Mouse (Mus musculus): ENCODE data around the gene Top2b. TPM values are rescaled to one million over a fixed set of nuclear protein-coding genes. Genes with fewer than 3 reads are reported as not detected.
A peak's percentile ranks its signal among the peaks of the same experiment; 100 is the strongest.

Gene Top2b
- polyA plus RNA-seq, 1 experiment from 2014 or later: 40.1 TPM

DNA sequence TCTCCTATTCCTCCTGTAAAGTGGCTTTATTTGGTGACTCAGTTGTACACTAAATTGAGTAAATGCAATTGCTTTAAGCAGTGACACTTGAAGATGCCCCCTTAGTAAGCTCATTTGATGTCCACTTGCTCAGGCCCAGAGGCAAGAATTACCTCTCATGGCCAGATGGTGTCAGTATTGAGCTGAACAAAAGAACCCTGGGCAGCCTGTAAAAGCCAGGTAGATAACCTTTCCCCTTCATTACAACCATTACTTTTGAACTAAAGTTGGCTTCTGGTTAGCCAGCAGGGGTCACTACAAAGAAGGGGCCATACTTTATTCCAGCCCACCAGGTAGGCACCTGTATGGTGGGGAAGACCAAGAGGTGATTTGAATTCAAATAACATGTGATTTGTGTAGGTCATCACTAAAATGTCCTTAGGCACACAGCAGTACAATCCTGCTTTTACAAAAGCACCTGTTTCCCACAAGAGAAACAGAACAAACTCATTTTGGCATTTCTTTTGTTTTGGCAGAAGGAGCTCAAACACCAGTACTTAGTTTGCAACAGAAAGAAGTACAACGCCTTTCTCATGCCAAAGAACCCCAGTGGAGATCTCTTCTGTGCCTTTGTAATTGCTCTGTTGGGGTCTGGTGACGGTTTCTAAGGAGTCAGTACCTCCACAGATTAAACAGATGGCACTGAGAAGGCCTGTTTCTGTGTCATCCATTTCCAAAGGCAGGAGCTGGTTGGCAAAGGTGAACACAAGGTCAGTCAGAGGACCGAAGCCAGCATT is 69.6 kb downstream of the Top2b start:
- Histone ChIP-seq H3K4me1 (ENCODE audit: control insufficient read depth, insufficient read depth, low read length) (no peaks in the 10 kb centered on the region), H3K27ac (ENCODE audit: low read length) (no peak overlapping the region), H3K4me3 (replicated peaks; ENCODE audit: low read length) (no peak overlapping the region), H3K9me3 (replicated peaks; ENCODE audit: control insufficient read depth, low read length) (no peaks in the 10 kb centered on the region), H3K4me2 (ENCODE audit: low read depth, low read length) (no peak overlapping the region), H3K27me3 (ENCODE audit: control insufficient read depth, insufficient read depth, low read length) (no peaks in the 10 kb centered on the region), H3K36me3 (ENCODE audit: control insufficient read depth, insufficient read depth, low read length) (0 out of 2 replicates have a peak, but pooled peaks cover 6% of the 10 kb centered on the region), H3K9ac (ENCODE audit: low read length) (no peak overlapping the region)
- ATAC-seq (ENCODE audit: insufficient read depth, low FRiP score): 0 out of 2 replicates have a peak, but pooled peaks have one; percentile 48
- WGBS: 72% methylated on average over 3 of the region's 3 CpGs

GRCm38 (mm10) chr14:16437386-16437785 is 72.4 kb downstream of the Top2b start:
- no peak overlapping the region for H3K27ac ChIP-seq (ENCODE audit: low read length)
- WGBS: 87% methylated on average over 4 of the region's 4 CpGs
- no peak overlapping the region for H3K4me3 ChIP-seq (replicated peaks; ENCODE audit: low read length)
- no peak for ATAC-seq (ENCODE audit: insufficient read depth, low FRiP score)
- H3K9ac ChIP-seq (ENCODE audit: low read length): no peak overlapping the region
- H3K36me3 ChIP-seq (ENCODE audit: control insufficient read depth, insufficient read depth, low read length): 0 out of 2 replicates have a peak, but pooled peaks cover 6% of the 10 kb centered on the region
- H3K9me3 ChIP-seq (replicated peaks; ENCODE audit: control insufficient read depth, low read length): no peaks in the 10 kb centered on the region
- H3K4me1 ChIP-seq (ENCODE audit: control insufficient read depth, insufficient read depth, low read length): no peaks in the 10 kb centered on the region
- no peaks in the 10 kb centered on the region for H3K27me3 ChIP-seq (ENCODE audit: control insufficient read depth, insufficient read depth, low read length)
- H3K4me2 ChIP-seq (ENCODE audit: low read depth, low read length): no peak overlapping the region

GRCm38 (mm10) chr14:16439385-16440126 is 74.6 kb downstream of the Top2b start:
- H3K36me3 ChIP-seq (ENCODE audit: control insufficient read depth, insufficient read depth, low read length): no peaks in the 10 kb centered on the region
- H3K9me3 ChIP-seq (replicated peaks; ENCODE audit: control insufficient read depth, low read length): no peaks in the 10 kb centered on the region
- H3K4me1 ChIP-seq (ENCODE audit: control insufficient read depth, insufficient read depth, low read length): no peaks in the 10 kb centered on the region
- no peak overlapping the region for H3K4me2 ChIP-seq (ENCODE audit: low read depth, low read length)
- no peak overlapping the region for H3K9ac ChIP-seq (ENCODE audit: low read length)
- ATAC-seq (ENCODE audit: insufficient read depth, low FRiP score): no peak
- H3K4me3 ChIP-seq (replicated peaks; ENCODE audit: low read length): no peak overlapping the region
- no peaks in the 10 kb centered on the region for H3K27me3 ChIP-seq (ENCODE audit: control insufficient read depth, insufficient read depth, low read length)
- WGBS: 77% methylated on average over 6 of the region's 6 CpGs
- H3K27ac ChIP-seq (ENCODE audit: low read length): no peak overlapping the region

DNA sequence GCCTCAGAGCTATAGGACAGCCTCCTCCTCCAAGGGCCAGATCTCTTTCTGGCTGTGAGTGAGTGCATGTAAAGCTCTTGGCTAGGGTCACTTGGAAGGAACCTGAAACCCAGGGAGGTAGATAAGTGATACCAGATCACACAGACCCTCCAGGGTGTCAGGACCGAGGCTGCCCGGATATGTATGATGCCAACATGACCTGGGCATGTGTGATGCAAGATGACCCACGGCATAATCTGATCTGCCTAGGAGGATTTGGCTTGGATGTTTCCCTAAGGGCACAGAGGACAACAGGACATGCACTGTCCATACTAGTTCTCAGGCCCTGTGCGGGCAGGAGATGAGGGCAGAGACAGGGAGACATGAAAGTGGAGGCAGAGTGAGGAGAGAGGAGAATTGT is 79.9 kb downstream of the Top2b start:
- 91% methylated on average over 4 of the region's 4 CpGs for WGBS

GRCm38 (mm10) chr14:16447587-16447986 is 82.6 kb downstream of the Top2b start:
- WGBS: 25% methylated on average over 3 of the region's 3 CpGs
- H3K4me2 ChIP-seq (ENCODE audit: low read depth, low read length): no peak overlapping the region
- no peaks in the 10 kb centered on the region for H3K36me3 ChIP-seq (ENCODE audit: control insufficient read depth, insufficient read depth, low read length)
- no peaks in the 10 kb centered on the region for H3K27me3 ChIP-seq (ENCODE audit: control insufficient read depth, insufficient read depth, low read length)
- H3K4me3 ChIP-seq (replicated peaks; ENCODE audit: low read length): no peak overlapping the region
- no peak overlapping the region for H3K27ac ChIP-seq (ENCODE audit: low read length)
- H3K9me3 ChIP-seq (replicated peaks; ENCODE audit: control insufficient read depth, low read length): no peaks in the 10 kb centered on the region
- no peak overlapping the region for H3K9ac ChIP-seq (ENCODE audit: low read length)
- H3K4me1 ChIP-seq (ENCODE audit: control insufficient read depth, insufficient read depth, low read length): peaks cover 5% of the 10 kb centered on the region; the same call in 1 of the 2 replicates
- peak; percentile 67 for ATAC-seq (ENCODE audit: insufficient read depth, low FRiP score)

More for the DNA sequence above, 79.9 kb downstream of the Top2b start:
- H3K9me3 ChIP-seq (replicated peaks; ENCODE audit: control insufficient read depth, low read length): no peaks in the 10 kb centered on the region
- no peak for ATAC-seq (ENCODE audit: insufficient read depth, low FRiP score)
- H3K27ac ChIP-seq (ENCODE audit: low read length): no peak overlapping the region
- no peaks in the 10 kb centered on the region for H3K36me3 ChIP-seq (ENCODE audit: control insufficient read depth, insufficient read depth, low read length)
- no peak overlapping the region for H3K4me2 ChIP-seq (ENCODE audit: low read depth, low read length)
- H3K4me1 ChIP-seq (ENCODE audit: control insufficient read depth, insufficient read depth, low read length): peaks cover 5% of the 10 kb centered on the region; the same call in 1 of the 2 replicates
- H3K9ac ChIP-seq (ENCODE audit: low read length): no peak overlapping the region
- no peaks in the 10 kb centered on the region for H3K27me3 ChIP-seq (ENCODE audit: control insufficient read depth, insufficient read depth, low read length)
- H3K4me3 ChIP-seq (replicated peaks; ENCODE audit: low read length): no peak overlapping the region

DNA sequence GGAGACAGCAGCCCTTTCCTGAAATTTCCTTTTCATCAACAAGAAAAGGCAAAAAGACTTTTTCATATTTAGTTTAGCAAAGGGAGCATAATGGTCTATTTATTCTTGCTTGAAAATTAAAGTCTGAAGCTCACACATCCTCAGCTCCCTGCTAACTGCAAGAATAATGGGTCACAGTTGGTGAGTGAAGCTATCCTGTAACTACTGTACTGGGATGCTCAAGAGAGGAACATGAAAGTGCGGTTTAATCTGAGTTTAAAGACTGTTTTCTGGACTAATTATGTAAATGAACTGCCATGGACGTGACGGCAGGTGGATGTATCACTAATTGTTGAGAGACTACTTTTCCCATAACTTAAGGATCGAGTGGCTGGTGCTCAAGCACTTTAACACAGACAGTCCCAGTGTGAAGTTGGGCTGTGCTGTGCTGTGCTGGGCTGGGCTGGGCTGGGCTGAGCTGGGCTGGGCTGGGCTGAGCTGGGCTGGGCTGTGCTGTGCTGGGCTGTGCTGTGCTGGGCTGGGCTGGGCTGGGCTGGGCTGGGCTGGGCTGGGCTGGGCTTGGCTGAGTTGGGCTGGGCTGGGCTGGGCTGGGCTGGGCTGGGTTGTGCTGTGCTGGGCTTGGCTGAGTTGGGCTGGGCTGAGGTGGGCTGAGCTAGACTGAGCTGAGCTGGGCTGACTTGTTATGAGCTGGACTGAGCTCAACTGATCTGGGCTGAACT is 83.4 kb downstream of the Top2b start:
- 49% methylated on average over 4 of the region's 4 CpGs for WGBS
- H3K27ac ChIP-seq (ENCODE audit: low read length): 0 out of 2 replicates have a peak overlapping the region, but pooled peaks have one; percentile 46
- H3K9ac ChIP-seq (ENCODE audit: low read length): no peak overlapping the region
- no peaks in the 10 kb centered on the region for H3K36me3 ChIP-seq (ENCODE audit: control insufficient read depth, insufficient read depth, low read length)
- no peak overlapping the region for H3K4me2 ChIP-seq (ENCODE audit: low read depth, low read length)
- ATAC-seq (ENCODE audit: insufficient read depth, low FRiP score): peak; percentile 93
- peaks cover 5% of the 10 kb centered on the region; the same call in 1 of the 2 replicates for H3K4me1 ChIP-seq (ENCODE audit: control insufficient read depth, insufficient read depth, low read length)
- H3K4me3 ChIP-seq (replicated peaks; ENCODE audit: low read length): no peak overlapping the region
- no peaks in the 10 kb centered on the region for H3K9me3 ChIP-seq (replicated peaks; ENCODE audit: control insufficient read depth, low read length)
- H3K27me3 ChIP-seq (ENCODE audit: control insufficient read depth, insufficient read depth, low read length): no peaks in the 10 kb centered on the region

DNA sequence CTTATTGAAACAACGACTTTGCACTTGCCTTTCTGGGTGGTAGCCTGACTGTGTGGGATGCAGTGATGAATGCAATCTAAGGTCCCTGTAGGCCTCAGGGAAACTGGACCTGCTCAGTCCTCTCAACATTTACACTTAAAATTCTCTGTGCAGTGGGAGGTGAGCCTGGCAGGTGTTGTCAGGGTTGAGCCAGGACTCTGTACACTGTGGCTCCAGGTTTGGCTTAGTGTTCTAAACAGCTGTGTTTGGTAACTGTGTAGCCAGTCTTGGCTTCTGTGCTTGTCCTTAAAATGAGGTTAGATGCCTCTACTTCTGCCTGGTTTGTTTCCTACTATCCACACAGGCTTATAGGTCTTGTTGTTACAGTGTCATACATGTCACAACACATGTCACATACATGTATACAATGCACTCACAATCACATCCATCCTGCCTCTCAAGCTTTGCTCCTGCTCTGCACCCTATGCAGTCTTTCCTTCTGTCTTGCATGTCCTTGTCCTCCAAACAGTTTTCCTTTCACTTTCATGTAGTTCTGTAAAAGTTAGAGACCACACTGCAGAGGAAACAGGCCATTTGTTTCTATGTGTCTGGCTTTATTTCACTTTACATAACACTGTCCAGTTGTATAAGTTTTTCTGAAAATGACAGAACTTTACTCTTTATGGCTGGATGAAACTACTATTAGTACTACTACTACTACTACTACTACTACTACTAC is 113.8 kb downstream of the Top2b start:
- WGBS: 88% methylated on average over 1 of the region's 1 CpGs
- H3K4me1 ChIP-seq (ENCODE audit: control insufficient read depth, insufficient read depth, low read length): 0 out of 2 replicates have a peak, but pooled peaks cover 2% of the 10 kb centered on the region
- H3K4me3 ChIP-seq (replicated peaks; ENCODE audit: low read length): no peak overlapping the region
- no peak for ATAC-seq (ENCODE audit: insufficient read depth, low FRiP score)
- H3K4me2 ChIP-seq (ENCODE audit: low read depth, low read length): no peak overlapping the region
- H3K27ac ChIP-seq (ENCODE audit: low read length): no peak overlapping the region
- no peaks in the 10 kb centered on the region for H3K36me3 ChIP-seq (ENCODE audit: control insufficient read depth, insufficient read depth, low read length)
- no peak overlapping the region for H3K9ac ChIP-seq (ENCODE audit: low read length)
- no peaks in the 10 kb centered on the region for H3K27me3 ChIP-seq (ENCODE audit: control insufficient read depth, insufficient read depth, low read length)
- no peaks in the 10 kb centered on the region for H3K9me3 ChIP-seq (replicated peaks; ENCODE audit: control insufficient read depth, low read length)

- no peak overlapping the region for H3K9ac ChIP-seq (ENCODE audit: low read length)
- no peak overlapping the region for H3K27ac ChIP-seq (ENCODE audit: low read length)
- H3K4me1 ChIP-seq (ENCODE audit: control insufficient read depth, insufficient read depth, low read length): peaks cover 7% of the 10 kb centered on the region; the same call in 1 of the 2 replicates
- no peak overlapping the region for H3K4me3 ChIP-seq (replicated peaks; ENCODE audit: low read length)
- H3K27me3 ChIP-seq (ENCODE audit: control insufficient read depth, insufficient read depth, low read length): no peaks in the 10 kb centered on the region
- H3K36me3 ChIP-seq (ENCODE audit: control insufficient read depth, insufficient read depth, low read length): no peaks in the 10 kb centered on the region
- whole genome bisulfite sequencing: 77% methylated on average over 2 of the region's 2 CpGs
- H3K4me2 ChIP-seq (ENCODE audit: low read depth, low read length): no peak overlapping the region
- no peaks in the 10 kb centered on the region for H3K9me3 ChIP-seq (replicated peaks; ENCODE audit: control insufficient read depth, low read length)
- ATAC-seq (ENCODE audit: insufficient read depth, low FRiP score): no peak
Measured at GRCm38 (mm10) chr14:16479521-16479920, 114.5 kb downstream of the Top2b start.

All from stomach, embryonic 16.5 days (tissue).